Mouse (Mus musculus): Measurements from ENCODE around the gene Gm17727.

- TF ChIP-seq CTCF (IDR thresholded peaks at IDR 0.05; ENCODE audit: borderline replicate concordance, insufficient read depth, low read length) (no peak), POLR2A (IDR thresholded peaks at IDR 0.05; ENCODE audit: low read depth, low read length) (no peak)
Observed at GRCm38 (mm10) chr9:35798146-35798545, 20.2 kb upstream of the Gm17727 start.

All from embryonic fibroblast, embryonic 13.5 days (primary cell).